Mouse (Mus musculus) cerebellum, adult 9-10 months (tissue): ENCODE results near the gene Gm7361.
"Not testable (repeated sequence)": the region's sequence is repeated elsewhere in the genome, so short reads cannot be mapped to it uniquely, and the experiment has no call there.

Experiments
- DNase-seq: peaks from one replicate; pipeline ENCODE4 v3.0.0; 2022

The Gm7361 gene

DNA sequence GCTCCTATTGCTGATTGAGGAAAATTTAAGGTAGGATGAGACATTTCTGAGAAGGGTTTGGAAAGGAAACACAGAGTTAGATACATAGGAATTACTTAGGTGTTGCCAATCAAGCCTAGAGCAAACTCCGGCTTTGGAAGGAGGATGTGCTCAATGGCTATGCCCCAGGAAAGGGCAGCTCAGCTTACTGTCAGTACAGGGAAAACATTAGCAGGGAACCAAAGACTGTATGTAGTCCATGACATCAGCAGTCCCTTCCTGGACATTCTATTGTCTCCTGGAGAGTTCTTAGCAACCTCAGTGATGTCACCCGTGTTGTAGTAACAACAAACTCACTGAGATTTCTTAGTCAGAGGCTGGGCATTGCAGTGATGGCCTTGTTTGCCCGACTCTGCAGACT, at the start of gene Gm7361:
TSS of gene Gm7361 (plus strand) at position 301 of the 400 bp plus-strand sequence.
- DNase-seq = not testable (repeated sequence)

- no peak for DNase-seq
Observed at GRCm38 (mm10) chr5:26211030-26211429, 46.5 kb upstream of the Gm7361 start.

- DNase-seq = no peak
Observed at GRCm38 (mm10) chr5:26222076-26222475, 35.4 kb upstream of the Gm7361 start.

DNA sequence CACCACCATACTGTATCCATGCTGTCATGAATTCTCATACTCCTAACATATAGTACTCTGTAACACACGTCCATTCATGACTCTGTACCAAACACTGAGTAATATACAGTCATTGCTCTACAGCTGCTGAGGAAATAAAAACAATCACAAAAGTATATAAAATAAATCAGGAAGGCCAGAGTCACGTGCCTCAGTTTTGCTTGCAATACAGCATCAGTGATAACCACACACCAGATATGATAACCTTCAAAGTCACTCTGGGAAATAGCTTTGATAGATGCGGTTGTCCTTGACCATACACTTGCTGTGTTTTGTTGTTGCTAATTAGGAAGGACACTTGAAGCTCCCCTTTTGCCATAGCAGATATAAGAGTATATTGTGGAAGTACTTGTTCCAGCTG, 9.2 kb downstream of the Gm7361 start:
- not testable (repeated sequence) for DNase-seq

DNA sequence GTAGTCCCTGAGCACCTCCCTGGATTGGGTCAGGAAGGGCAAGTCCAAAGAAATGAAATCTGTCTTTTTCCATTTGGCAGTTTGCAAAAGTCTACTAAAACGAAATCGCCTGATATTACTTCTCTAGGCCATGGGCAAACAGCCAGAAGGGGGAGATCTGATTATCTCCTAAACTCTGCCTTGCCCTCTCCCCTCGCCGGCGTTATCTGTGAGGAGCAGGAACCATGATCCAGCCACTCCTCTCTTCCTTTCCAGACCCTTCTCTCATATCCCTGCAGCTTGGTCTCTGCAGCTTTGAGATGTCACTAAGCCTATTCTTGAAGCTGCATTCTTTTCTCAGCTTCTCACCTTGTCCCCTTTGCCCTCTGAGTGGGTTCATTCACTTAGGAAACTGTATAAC, 22.9 kb downstream of the Gm7361 start:
- no peak for DNase-seq

DNA sequence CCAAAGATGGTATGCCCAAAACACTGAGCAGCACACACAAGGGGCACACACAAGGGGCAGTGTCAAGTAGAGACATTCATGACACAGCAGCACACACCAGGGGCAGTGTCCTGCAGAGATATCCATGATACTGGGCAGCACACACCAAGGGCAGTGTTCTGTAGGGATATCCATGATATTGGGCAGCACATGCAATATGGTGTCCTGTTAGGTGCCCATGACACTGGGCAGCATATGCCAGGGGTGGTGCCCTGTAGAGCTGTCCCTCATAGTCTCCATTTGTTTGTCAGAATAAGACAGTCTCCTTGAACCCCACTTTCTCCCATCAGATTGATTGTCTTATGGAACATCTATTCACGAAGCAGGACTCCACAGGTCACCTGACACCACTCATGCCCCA, 24.2 kb downstream of the Gm7361 start:
- no peak for DNase-seq

DNA sequence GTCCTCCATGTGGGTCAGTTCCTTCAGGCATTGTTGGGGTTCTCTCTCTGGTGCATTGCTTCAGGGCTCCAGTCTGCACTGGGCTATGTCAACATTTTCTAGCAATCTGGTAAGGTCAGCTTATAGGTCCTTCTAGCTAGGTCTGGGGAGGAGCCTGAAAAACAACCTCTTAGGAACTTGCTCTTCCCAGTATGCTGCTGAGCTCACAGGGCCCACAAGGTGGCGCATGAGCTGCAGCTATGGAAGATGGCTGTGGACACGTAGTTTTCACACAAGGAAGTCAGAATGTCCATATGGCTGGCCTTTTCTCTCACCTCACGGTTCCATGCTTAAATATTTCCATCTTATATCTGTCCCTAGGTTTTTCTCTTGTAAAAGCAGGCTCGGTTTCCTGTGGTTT, 24.8 kb downstream of the Gm7361 start:
- DNase-seq = peak; percentile 92

DNA sequence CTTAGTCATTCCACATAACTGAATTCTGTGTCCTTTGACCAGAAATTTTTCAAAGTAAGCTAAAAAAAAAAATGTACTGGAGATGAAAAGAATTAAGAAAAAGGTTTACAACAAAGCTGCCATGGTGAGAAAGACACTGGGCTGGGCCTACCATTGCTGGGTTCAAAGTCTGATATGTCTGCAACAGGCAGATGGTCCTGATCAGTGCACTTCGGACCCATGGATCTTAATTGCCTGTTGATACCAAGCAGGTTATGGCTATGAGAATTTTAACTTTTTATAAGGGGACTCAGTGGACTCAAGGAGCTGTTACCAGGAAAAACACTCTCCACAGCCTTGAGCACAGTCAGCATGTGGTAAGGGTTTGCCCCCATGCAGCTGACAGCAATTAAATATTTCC, 25.9 kb downstream of the Gm7361 start:
- no peak for DNase-seq

GRCm38 (mm10) chr5:26291621-26292020, 34.1 kb downstream of the Gm7361 start:
- DNase-seq = no peak

- no peak for DNase-seq
Observed at GRCm38 (mm10) chr5:26293258-26293657, 35.8 kb downstream of the Gm7361 start.
